Mouse (Mus musculus) brain, embryonic 14.5 days (tissue): Measurements from ENCODE around the gene Ing3.

ENCODE experiments used
- CTCF ChIP-seq: fragments of 200-500 bp; IDR thresholded peaks from 2 replicates; pipeline ENCODE4 v1.5.1; 2012; ENCODE audit warnings: inconsistent platforms, mild to moderate bottlenecking, moderate library complexity, borderline replicate concordance; ENCODE audit not compliant: insufficient read depth, insufficient read length; ENCODE audit errors: extremely low read depth
- POLR2A ChIP-seq: fragments of 200-500 bp; IDR thresholded peaks from 2 replicates; pipeline ENCODE4 v1.6.1; 2012; ENCODE audit warnings: mild to moderate bottlenecking, inconsistent platforms, borderline replicate concordance; ENCODE audit not compliant: poor library complexity, insufficient read depth, insufficient read length, severe bottlenecking; ENCODE audit errors: extremely low read depth

GRCm38 (mm10) chr6:22000086-22000485 is 50.7 kb downstream of the Ing3 start:
- TF ChIP-seq CTCF (no peak), POLR2A (no peak)
